Comparison of ENCODE assay signal across 14 mouse cellular contexts in the genomic region with DNA sequence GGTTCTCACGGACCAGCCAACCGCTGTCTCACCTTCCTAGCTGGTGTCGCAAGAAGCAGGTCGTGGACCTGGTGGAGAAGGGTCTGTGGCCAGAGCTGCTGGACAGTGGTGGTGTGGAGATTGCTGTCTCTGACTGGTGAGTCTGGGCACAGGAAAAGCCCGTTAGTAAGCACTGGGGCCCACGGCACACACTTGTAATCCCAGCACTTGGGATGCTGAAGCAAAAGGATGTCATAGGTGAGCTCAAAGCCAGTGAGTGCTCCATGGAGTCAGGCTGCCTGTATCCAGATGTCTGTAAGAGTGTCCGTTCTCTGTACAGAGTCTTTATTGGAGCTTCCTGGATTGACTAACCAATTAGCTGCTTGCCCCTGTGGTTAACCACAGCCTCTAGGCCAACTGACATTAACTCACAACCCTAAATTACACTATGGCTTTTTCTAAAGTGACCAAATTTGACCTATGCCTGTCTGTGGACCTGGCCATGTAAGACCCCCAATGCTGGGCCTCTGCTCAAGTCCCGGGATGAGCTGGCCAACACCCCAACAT. TPM values are rescaled to one million over a fixed set of nuclear protein-coding genes. Genes with fewer than 3 reads are reported as not detected.
DNase-seq lines count a peak whose midpoint lies in the region; ATAC-seq lines count a peak whose summit lies in the region.
"Had no signal": no experiment of that assay in that cellular context is flagged by ENCODE, and none has a peak within 500 bp of the region (broad histone marks: within the 10 kb centered on the region; RNA-seq: fewer than 3 reads in every experiment).

No protein-coding gene starts in this region.

- no peak overlapping the region for H3K9ac ChIP-seq in kidney, embryonic 16.5 days (replicated peaks; ENCODE audit: low read length)
- H3K9ac ChIP-seq in embryonic facial prominence, embryonic 12.5 days = no peak overlapping the region
- H3K9ac ChIP-seq: stomach, embryonic 15.5 days had no signal

- H3K4me3 ChIP-seq in kidney, embryonic 16.5 days (ENCODE audit: low read length) = no peak overlapping the region
- 0 out of 2 replicates have a peak overlapping the region, but pooled peaks have one; percentile 4 for H3K4me3 ChIP-seq in embryonic facial prominence, embryonic 12.5 days
- H3K4me3 ChIP-seq: stomach, embryonic 15.5 days had no signal

- no peaks in the 10 kb centered on the region for H3K27me3 ChIP-seq in kidney, embryonic 16.5 days (ENCODE audit: insufficient read depth, low read length)
- H3K27me3 ChIP-seq in embryonic facial prominence, embryonic 12.5 days = peaks cover 10% of the 10 kb centered on the region; the same call in 1 of the 2 replicates

- 48% methylated on average over 8 of the region's 8 CpGs for WGBS in kidney, embryonic 16.5 days
- WGBS in embryonic facial prominence, embryonic 12.5 days = 48% methylated on average over 8 of the region's 8 CpGs

- no peaks in the 10 kb centered on the region for H3K36me3 ChIP-seq in kidney, embryonic 16.5 days (ENCODE audit: insufficient read depth, low read length)
- no peaks in the 10 kb centered on the region; the same call in 1 of the 2 replicates for H3K36me3 ChIP-seq in embryonic facial prominence, embryonic 12.5 days
- H3K36me3 ChIP-seq: stomach, embryonic 15.5 days had no signal

- peak; percentile 15 for DNase-seq in CD4-positive, CD25-positive, alpha-beta regulatory T cell, adult 2 months (ENCODE audit: low read depth, low spot score)
- DNase-seq in kidney, postnatal 25 days = no peak
- no peak for DNase-seq in frontal cortex, adult 2 months (ENCODE audit: extremely low spot score in 1 of 2, low spot score in 1 of 2)
- no peak for DNase-seq in layer of hippocampus, adult 11-12 months (ENCODE audit: low spot score)
- DNase-seq: heart, adult 18-20 months; heart, postnatal 4 days; kidney, adult 18-20 months; right cerebral cortex, postnatal 4 days had no signal

- H3K4me1 ChIP-seq in kidney, embryonic 16.5 days (ENCODE audit: insufficient read depth, low read length) = peaks cover 16% of the 10 kb centered on the region; the same call in 1 of the 2 replicates
- H3K4me1 ChIP-seq in embryonic facial prominence, embryonic 12.5 days = peaks cover 13% of the 10 kb centered on the region

- no peak overlapping the region for H3K27ac ChIP-seq in kidney, embryonic 16.5 days (ENCODE audit: low read length)
- 0 out of 2 replicates have a peak overlapping the region, but pooled peaks have one; percentile 12 for H3K27ac ChIP-seq in embryonic facial prominence, embryonic 12.5 days
- H3K27ac ChIP-seq: macrophage had no signal

- H3K9me3 ChIP-seq in kidney, embryonic 16.5 days (ENCODE audit: low read length) = no peaks in the 10 kb centered on the region
- H3K9me3 ChIP-seq in embryonic facial prominence, embryonic 12.5 days = no peaks in the 10 kb centered on the region
- H3K9me3 ChIP-seq: stomach, embryonic 15.5 days had no signal

- peak overlapping the region; percentile 70 for H3K4me2 ChIP-seq in kidney, embryonic 16.5 days (replicated peaks; ENCODE audit: low read depth, low read length)
- H3K4me2 ChIP-seq in embryonic facial prominence, embryonic 12.5 days (replicated peaks) = peak overlapping the region; percentile 90

- no peak for ATAC-seq in CD4-positive, CD25-positive, alpha-beta regulatory T cell, adult 4 months
- ATAC-seq in kidney, embryonic 16.5 days (ENCODE audit: low FRiP score, low TSS enrichment) = no peak
- no peak for ATAC-seq in embryonic facial prominence, embryonic 12.5 days (ENCODE audit: insufficient number of reproducible peaks, insufficient read depth, low FRiP score, low TSS enrichment)
- ATAC-seq in megakaryocyte progenitor cell, adult 5-6 weeks (replicated peaks; ENCODE audit: poor library complexity) = peak; percentile 75

RNA-seq across cellular contexts. Expression of a gene that starts 2.4 kb away (rescaled TPM):
- polyA plus RNA-seq in CD4-positive, CD25-positive, alpha-beta regulatory T cell, adult 4 months (2017; shearing (Covaris generic)) = 1 to 10 TPM; 1.6 to 2.2 TPM
- 7.0 and 7.2 TPM in 2 replicates for polyA plus RNA-seq in kidney, embryonic 16.5 days (2015; fragmentation: Nextera tagmentation; extraction: Ambion mirVana)
- 8.6 and 11.9 TPM in 2 replicates for polyA plus RNA-seq in embryonic facial prominence, embryonic 12.5 days (2016; fragmentation: Nextera tagmentation; extraction: Ambion mirVana)
- total RNA-seq in megakaryocyte progenitor cell, adult 5-6 weeks (2015) = 1.1 and 1.4 TPM in 2 replicates
- 0.24 and 0.75 TPM in 2 replicates for total RNA-seq in megakaryocyte progenitor cell, adult 5-6 weeks (2017)
- polyA plus RNA-seq in frontal cortex, adult 2 months (2012; rRNA removed) = 28.9 and 35.7 TPM in 2 replicates
- polyA plus RNA-seq: macrophage had no signal

RNA-seq across cellular contexts. Expression of a gene that starts 21.6 kb away (rescaled TPM):
- polyA plus RNA-seq in CD4-positive, CD25-positive, alpha-beta regulatory T cell, adult 4 months (2017; shearing (Covaris generic)) = 10 to 100 TPM in 1 of 2 experiments, 1 to 10 TPM in 1; 9.8 to 15.6 TPM
- polyA plus RNA-seq in kidney, embryonic 16.5 days (2015; fragmentation: Nextera tagmentation; extraction: Ambion mirVana) = 9.4 and 9.9 TPM in 2 replicates
- polyA plus RNA-seq in embryonic facial prominence, embryonic 12.5 days (2016; fragmentation: Nextera tagmentation; extraction: Ambion mirVana) = 15.9 and 19.7 TPM in 2 replicates
- total RNA-seq in megakaryocyte progenitor cell, adult 5-6 weeks (2015) = 1.6 and 2.2 TPM in 2 replicates
- total RNA-seq in megakaryocyte progenitor cell, adult 5-6 weeks (2017) = 1.7 and 4.1 TPM in 2 replicates
- 3.4 and 4.3 TPM in 2 replicates for polyA plus RNA-seq in frontal cortex, adult 2 months (2012; rRNA removed)

RNA-seq across cellular contexts. Expression of a gene that starts 46.6 kb away (rescaled TPM):
- polyA plus RNA-seq in CD4-positive, CD25-positive, alpha-beta regulatory T cell, adult 4 months (2017; shearing (Covaris generic)) = 10 to 100 TPM; 66.3 to 68.5 TPM
- polyA plus RNA-seq in kidney, embryonic 16.5 days (2015; fragmentation: Nextera tagmentation; extraction: Ambion mirVana) = 141 and 143 TPM in 2 replicates
- polyA plus RNA-seq in embryonic facial prominence, embryonic 12.5 days (2016; fragmentation: Nextera tagmentation; extraction: Ambion mirVana) = 135 and 138 TPM in 2 replicates
- 104 and 122 TPM in 2 replicates for total RNA-seq in megakaryocyte progenitor cell, adult 5-6 weeks (2015)
- total RNA-seq in megakaryocyte progenitor cell, adult 5-6 weeks (2017) = 44.1 and 59.1 TPM in 2 replicates
- 92.4 and 109 TPM in 2 replicates for polyA plus RNA-seq in frontal cortex, adult 2 months (2012; rRNA removed)

RNA-seq across cellular contexts. Expression of a gene that starts 46.8 kb away (rescaled TPM):
- 10 to 100 TPM in 1 of 2 experiments, 1 to 10 TPM in 1; 8.5 to 11.7 TPM for polyA plus RNA-seq in CD4-positive, CD25-positive, alpha-beta regulatory T cell, adult 4 months (2017; shearing (Covaris generic))
- polyA plus RNA-seq in kidney, embryonic 16.5 days (2015; fragmentation: Nextera tagmentation; extraction: Ambion mirVana) = 32.8 and 34.2 TPM in 2 replicates
- 29.8 and 32.0 TPM in 2 replicates for polyA plus RNA-seq in embryonic facial prominence, embryonic 12.5 days (2016; fragmentation: Nextera tagmentation; extraction: Ambion mirVana)
- 8.1 and 8.8 TPM in 2 replicates for total RNA-seq in megakaryocyte progenitor cell, adult 5-6 weeks (2015)
- 13.5 and 15.7 TPM in 2 replicates for total RNA-seq in megakaryocyte progenitor cell, adult 5-6 weeks (2017)
- 15.4 and 18.0 TPM in 2 replicates for polyA plus RNA-seq in frontal cortex, adult 2 months (2012; rRNA removed)
